Mouse (Mus musculus) urinary bladder, adult 18-20 months (tissue): ENCODE data around the gene Smyd3.

ENCODE experiments used
- DNase-seq, 2 experiments: peaks; one replicate each; pipeline ENCODE4 v3.0.0; 2022; ENCODE audit warnings: low spot score in 2 of 2, mixed read lengths in 2 of 2

The Smyd3 gene

GRCm38 (mm10) chr1:179065294-179065601 is 452.6 kb downstream of the Smyd3 start:
- no peak for DNase-seq

- no peak for DNase-seq
These were observed 453.1 kb downstream of the Smyd3 start for GRCm38 (mm10) chr1:179064601-179065293.

GRCm38 (mm10) chr1:179061759-179062168 is 456.1 kb downstream of the Smyd3 start:
- DNase-seq, result peak; percentile 22 to 45

- no peak for DNase-seq
These were observed 456.8 kb downstream of the Smyd3 start for GRCm38 (mm10) chr1:179061053-179061452.

GRCm38 (mm10) chr1:179060113-179060955 is 457.5 kb downstream of the Smyd3 start:
- DNase-seq, result peak in 1 of 2 experiments; percentile 14

- DNase-seq, result no peak
These were observed 458.3 kb downstream of the Smyd3 start for GRCm38 (mm10) chr1:179059286-179060112.

- no peak for DNase-seq
These were observed 459.2 kb downstream of the Smyd3 start for GRCm38 (mm10) chr1:179058675-179059074.

- DNase-seq, result no peak
These were observed 462.1 kb downstream of the Smyd3 start for GRCm38 (mm10) chr1:179055760-179056159.

GRCm38 (mm10) chr1:179054385-179055116 is 463.3 kb downstream of the Smyd3 start:
- DNase-seq, result no peak

GRCm38 (mm10) chr1:179052545-179053180 is 465.2 kb downstream of the Smyd3 start:
- no peak for DNase-seq

- no peak for DNase-seq
These were observed 469.8 kb downstream of the Smyd3 start for GRCm38 (mm10) chr1:179047931-179048596.

- no peak for DNase-seq
These were observed 471.8 kb downstream of the Smyd3 start for GRCm38 (mm10) chr1:179045856-179046714.

- DNase-seq, result no peak
These were observed 473.7 kb downstream of the Smyd3 start for GRCm38 (mm10) chr1:179044165-179044564.

GRCm38 (mm10) chr1:179043644-179044043 is 474.2 kb downstream of the Smyd3 start:
- no peak for DNase-seq

- no peak for DNase-seq
These were observed 475.9 kb downstream of the Smyd3 start for GRCm38 (mm10) chr1:179041905-179042337.

- DNase-seq, result no peak
These were observed 476.5 kb downstream of the Smyd3 start for GRCm38 (mm10) chr1:179041231-179041904.

- no peak for DNase-seq
These were observed 479.0 kb downstream of the Smyd3 start for GRCm38 (mm10) chr1:179038801-179039200.

- DNase-seq, result no peak
These were observed 484.9 kb downstream of the Smyd3 start for GRCm38 (mm10) chr1:179032947-179033346.

GRCm38 (mm10) chr1:179031581-179031980 is 486.3 kb downstream of the Smyd3 start:
- DNase-seq, result no peak
